Mouse (Mus musculus) ovary, postnatal 14 days (tissue): ENCODE results near the gene Dgat2.

ENCODE experiments used
- DNase-seq: peaks from one replicate; pipeline ENCODE4 v3.0.0; 2022; ENCODE audit warnings: low spot score

Gene Dgat2

GRCm38 (mm10) chr7:99182432-99183172, at the start of gene Dgat2:
Gene Dgat2, minus strand, starts transcription at chr7:99182719.
- peak; percentile 94 for DNase-seq

GRCm38 (mm10) chr7:99230061-99230747, 47.7 kb upstream of the Dgat2 start:
- no peak for DNase-seq

GRCm38 (mm10) chr7:99229411-99229810, 46.9 kb upstream of the Dgat2 start:
- DNase-seq: peak; percentile 33

GRCm38 (mm10) chr7:99228825-99229224, 46.3 kb upstream of the Dgat2 start:
- no peak for DNase-seq

DNA sequence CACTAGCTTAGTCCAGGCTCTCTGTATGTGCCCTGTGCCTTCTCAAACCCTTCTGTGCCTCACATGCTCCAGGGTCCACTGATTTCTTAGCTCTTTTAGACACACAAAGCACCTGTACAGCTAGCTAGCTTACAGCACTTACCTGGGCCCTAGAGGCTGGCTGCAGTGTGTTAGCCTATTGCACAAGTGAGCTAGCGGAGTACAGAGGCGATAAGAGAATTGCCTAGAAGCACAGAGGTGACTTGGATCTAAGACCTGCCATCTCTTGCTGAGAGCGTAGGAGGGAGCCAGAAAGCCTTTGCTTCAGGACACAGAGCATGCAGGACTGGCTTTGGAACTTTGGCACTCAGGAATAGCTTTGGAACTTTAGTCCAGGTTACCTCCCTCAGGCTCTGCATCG, 44.7 kb upstream of the Dgat2 start:
- DNase-seq: no peak

GRCm38 (mm10) chr7:99226662-99227061, 44.1 kb upstream of the Dgat2 start:
- DNase-seq: no peak

DNA sequence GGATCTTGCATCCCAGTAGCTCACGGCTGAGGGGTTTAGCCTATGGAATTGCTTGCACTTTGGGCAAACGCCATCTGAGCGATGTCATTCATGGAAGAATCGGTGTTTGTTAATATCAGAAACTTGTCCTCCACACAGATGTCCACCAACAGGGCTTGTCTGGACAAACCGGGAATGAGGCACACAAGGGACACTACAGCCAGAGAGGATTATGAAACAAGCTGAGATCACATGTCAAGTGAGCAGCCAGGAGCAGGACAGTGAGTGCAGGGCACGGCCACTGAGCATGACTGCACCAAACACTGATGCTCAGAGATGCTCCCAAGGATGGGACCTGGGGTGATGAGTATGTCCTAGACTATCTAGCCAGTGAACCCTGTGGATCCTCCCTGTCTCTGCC, 42.9 kb upstream of the Dgat2 start:
- DNase-seq: no peak

- DNase-seq: no peak
Measured at GRCm38 (mm10) chr7:99224648-99225190, 42.2 kb upstream of the Dgat2 start.

- DNase-seq: no peak
Measured at GRCm38 (mm10) chr7:99224225-99224624, 41.7 kb upstream of the Dgat2 start.

DNA sequence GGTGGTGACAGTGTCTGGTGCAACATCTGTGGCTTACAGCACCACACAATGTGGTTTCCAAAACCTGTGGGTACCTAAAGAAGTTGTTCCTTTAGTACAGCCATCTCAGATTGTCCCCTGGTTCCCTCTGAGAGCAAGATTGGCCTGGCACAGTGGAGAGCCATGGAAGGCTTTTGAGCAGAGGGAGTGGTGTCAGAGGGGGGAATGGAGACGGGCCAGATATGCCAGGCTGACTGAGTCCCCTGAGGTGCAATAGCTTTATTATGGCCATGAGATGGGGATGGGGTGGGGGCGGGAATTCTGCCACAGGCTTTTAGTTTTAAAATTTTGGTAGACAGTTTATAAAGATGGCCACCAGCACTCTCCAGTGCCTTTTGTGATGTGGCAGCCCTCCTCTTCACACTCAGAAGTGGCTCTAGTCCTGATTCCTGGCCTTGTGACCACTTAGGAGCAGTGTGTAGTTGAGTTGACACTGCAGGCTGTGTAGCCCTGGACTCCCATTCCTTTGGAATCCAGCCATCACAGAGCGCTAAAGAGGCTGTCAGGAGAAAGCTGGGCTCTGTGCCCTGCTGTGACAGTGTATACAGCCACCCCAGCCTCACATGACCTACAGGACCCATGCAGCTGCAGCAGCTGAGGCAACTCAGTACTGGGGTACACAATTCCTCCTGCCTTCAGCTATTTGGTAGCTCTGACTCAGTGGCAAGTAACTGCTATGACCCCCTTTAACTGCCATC, 35.0 kb upstream of the Dgat2 start:
- no peak for DNase-seq

DNA sequence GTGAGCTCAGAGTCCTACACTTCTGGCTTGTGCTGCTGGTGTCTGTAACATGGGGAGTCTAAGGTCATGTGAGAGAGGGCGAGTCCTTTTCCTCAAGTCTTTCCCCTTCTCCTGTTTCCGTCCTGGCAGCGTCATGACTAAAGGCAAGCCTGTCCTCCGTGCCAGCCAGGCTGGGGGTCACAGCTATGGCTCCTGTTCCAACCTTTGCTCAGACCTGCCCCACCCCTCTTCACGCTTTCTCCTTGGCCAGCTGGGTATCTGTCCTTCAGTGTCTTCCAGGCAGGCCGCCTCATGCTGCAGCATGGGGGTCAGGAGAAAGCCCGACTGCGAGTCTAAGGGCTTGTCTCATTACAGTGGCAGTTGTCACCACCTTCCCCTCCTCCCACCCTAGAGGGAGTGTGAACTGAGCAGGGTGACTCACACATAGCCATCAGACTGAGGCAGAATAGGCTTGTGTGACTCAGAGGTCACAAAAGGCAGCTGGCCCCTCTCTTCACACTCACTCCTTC, 32.9 kb upstream of the Dgat2 start:
- DNase-seq: no peak

GRCm38 (mm10) chr7:99214621-99215185, 32.2 kb upstream of the Dgat2 start:
- no peak for DNase-seq

DNA sequence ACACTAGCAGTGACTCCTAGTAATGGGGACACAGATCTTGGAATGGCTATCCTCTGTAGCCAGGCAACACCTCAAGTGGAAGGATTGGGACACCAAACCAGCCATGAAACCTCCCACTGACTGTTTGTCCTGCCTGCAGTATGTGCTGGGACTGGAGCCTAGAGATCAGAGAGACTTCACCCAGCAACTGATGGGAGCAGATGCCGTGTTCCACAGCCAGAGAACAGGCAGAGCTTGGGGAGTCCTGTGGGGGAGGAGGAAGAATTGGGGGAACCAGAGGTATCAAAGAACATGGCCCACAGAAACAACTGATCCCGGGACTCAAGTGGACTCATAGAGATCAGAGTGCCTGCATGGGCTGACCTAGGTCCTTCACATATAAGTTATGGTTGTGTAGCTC, 31.2 kb upstream of the Dgat2 start:
- DNase-seq: no peak

DNA sequence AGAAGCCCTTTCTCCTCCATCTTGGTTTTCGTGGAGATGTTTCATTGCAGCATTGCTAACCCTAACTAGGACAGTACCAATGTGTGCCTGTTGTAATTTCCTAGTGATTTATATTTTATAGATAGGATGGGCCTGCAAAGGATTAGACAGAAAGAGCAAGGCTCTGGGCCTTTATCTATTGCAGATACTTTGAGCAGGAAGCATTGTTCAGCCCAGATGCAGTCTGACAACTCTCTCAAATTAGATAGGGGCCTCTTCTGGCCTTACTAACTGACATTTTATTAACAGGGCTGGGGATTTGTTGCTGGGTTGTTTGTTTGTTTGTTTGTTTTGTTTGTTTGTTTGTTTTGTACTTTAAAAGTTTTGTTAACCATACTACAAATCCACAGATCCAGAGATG, 30.5 kb upstream of the Dgat2 start:
- DNase-seq: no peak

DNA sequence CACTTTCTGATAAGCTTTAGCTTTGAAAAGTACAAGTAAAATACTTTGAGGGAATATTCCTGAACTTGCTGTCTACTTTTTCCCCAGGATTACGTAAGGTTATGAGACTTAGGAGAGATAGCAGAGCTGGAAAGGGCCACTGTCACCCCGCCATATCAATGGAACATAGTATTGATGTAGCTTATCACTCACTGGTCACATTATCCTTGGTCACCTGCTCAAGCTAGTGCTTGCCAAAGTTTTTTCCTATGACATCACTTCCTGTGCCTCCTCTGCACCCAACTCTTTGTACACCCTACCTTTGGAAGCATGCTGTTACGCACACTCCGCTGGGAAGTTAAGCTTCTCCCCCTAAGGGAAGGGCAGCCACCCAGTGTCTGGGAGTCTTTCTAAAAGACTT, 26.2 kb upstream of the Dgat2 start:
- no peak for DNase-seq

GRCm38 (mm10) chr7:99206364-99206763, 23.8 kb upstream of the Dgat2 start:
- DNase-seq: no peak

DNA sequence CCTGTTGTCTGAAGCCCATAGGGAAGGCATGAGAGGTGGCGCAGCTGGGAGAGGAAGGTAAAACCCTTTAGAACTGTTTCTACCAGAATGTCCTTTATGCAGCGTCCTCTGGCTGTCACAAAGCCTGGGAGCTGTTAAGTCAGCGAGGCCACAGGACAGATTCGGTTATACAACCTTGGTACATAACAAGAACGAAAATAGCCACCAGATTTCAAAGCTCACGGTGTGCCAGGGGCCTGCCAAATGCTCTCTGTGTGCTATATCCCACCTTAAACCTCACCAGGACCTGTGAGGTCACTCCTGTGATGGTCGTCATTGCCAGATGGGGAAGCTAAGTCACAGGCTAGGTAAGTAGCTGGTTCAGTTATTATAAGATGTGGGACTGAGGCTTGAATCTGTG, 19.6 kb upstream of the Dgat2 start:
- DNase-seq: no peak

- DNase-seq: no peak
Measured at GRCm38 (mm10) chr7:99200290-99200689, 17.8 kb upstream of the Dgat2 start.

DNA sequence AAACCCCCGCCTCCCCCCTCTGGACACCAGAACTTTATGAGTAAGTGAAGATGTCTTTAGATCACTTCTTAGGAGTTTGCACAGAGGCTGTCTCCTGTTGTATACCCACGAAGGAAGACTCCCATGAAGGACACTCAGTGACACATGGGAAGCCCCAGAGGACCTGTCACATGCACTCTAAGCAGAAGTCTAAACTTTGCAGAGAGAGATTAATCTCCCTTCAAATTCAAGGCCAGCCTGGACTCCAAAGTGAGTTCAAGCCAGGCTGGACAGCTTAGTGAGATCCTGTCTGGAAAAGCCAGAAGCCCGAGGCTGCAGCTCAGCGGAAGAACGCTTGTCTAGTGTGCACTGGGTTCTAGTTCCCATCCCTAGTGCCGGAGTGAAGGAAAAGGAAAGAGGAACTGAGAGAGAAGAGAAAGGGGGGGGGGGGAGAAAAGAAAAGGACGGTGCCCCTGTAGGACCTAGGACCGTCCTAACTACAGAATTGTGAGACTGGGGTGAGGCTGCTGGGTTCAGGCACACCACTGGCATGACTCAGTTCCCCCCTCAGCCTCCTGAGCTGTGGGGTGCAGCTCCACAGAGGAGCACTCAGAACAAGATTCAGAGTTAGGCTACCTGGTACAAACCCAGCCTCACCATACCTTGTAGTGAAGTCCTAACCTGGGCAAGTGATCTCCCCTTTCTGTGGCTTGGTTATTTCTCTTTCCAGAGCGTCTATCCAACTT, 17.1 kb upstream of the Dgat2 start:
- no peak for DNase-seq

- no peak for DNase-seq
Measured at GRCm38 (mm10) chr7:99198811-99199210, 16.3 kb upstream of the Dgat2 start.

- DNase-seq: no peak
Measured at GRCm38 (mm10) chr7:99194511-99194910, 12.0 kb upstream of the Dgat2 start.

GRCm38 (mm10) chr7:99193926-99194325, 11.4 kb upstream of the Dgat2 start:
- no peak for DNase-seq
